Mouse (Mus musculus): ENCODE results near the gene Rrp7a. TPM values are rescaled to one million over a fixed set of nuclear protein-coding genes. Genes with fewer than 3 reads are reported as not detected.
"Not testable (repeated sequence)": the region's sequence is repeated elsewhere in the genome, so short reads cannot be mapped to it uniquely, and the experiment has no call there.

Rrp7a gene
- polyA plus RNA-seq, 1 experiment: 3.3 TPM

GRCm38 (mm10) chr15:83149196-83150072 is 26.8 kb upstream of the Rrp7a start, which contains the start of gene Poldip3:
Gene Poldip3 (minus strand): TSS chr15:83149384.
- Histone ChIP-seq H3K9me3 (ENCODE audit: control insufficient read depth, low read length) (no peaks in the 10 kb centered on the region), H3K4me3 (replicated peaks) (peak within 1 kb of the TSS; percentile 97), H3K27me3 (ENCODE audit: control insufficient read depth) (no peaks in the 10 kb centered on the region), H3K36me3 (ENCODE audit: control insufficient read depth) (peaks cover 67% of the 10 kb centered on the region), H3K4me1 (ENCODE audit: control insufficient read depth) (peaks cover 52% of the 10 kb centered on the region)
- no peak for TF ChIP-seq GATA1 (IDR thresholded peaks at IDR 0.05; ENCODE audit: low read length)
- no peak for TF ChIP-seq TAL1 (IDR thresholded peaks at IDR 0.05; ENCODE audit: low read length)

- H3K27me3 ChIP-seq (ENCODE audit: control insufficient read depth): no peaks in the 10 kb centered on the region
- peaks cover 53% of the 10 kb centered on the region for H3K4me1 ChIP-seq (ENCODE audit: control insufficient read depth)
- TF ChIP-seq TAL1 (IDR thresholded peaks at IDR 0.05; ENCODE audit: low read length) (no peak), GATA1 (IDR thresholded peaks at IDR 0.05; ENCODE audit: low read length) (no peak)
- H3K4me3 ChIP-seq (replicated peaks): peak overlapping the region; percentile 97
- peaks cover 66% of the 10 kb centered on the region for H3K36me3 ChIP-seq (ENCODE audit: control insufficient read depth)
- no peaks in the 10 kb centered on the region for H3K9me3 ChIP-seq (ENCODE audit: control insufficient read depth, low read length)
Observed at GRCm38 (mm10) chr15:83148801-83149195, 26.2 kb upstream of the Rrp7a start.

- TF ChIP-seq TAL1 (IDR thresholded peaks at IDR 0.05; ENCODE audit: low read length): no peak
- no peak for TF ChIP-seq GATA1 (IDR thresholded peaks at IDR 0.05; ENCODE audit: low read length)
- Histone ChIP-seq H3K4me3 (replicated peaks) (peak overlapping the region; percentile 97), H3K27me3 (ENCODE audit: control insufficient read depth) (no peaks in the 10 kb centered on the region), H3K9me3 (ENCODE audit: control insufficient read depth, low read length) (no peaks in the 10 kb centered on the region), H3K4me1 (ENCODE audit: control insufficient read depth) (peaks cover 51% of the 10 kb centered on the region), H3K36me3 (ENCODE audit: control insufficient read depth) (peaks cover 65% of the 10 kb centered on the region)
Observed at GRCm38 (mm10) chr15:83148395-83148794, 25.8 kb upstream of the Rrp7a start.

GRCm38 (mm10) chr15:83145541-83145940 is 22.9 kb upstream of the Rrp7a start:
- H3K4me1 ChIP-seq (ENCODE audit: control insufficient read depth): peaks cover 49% of the 10 kb centered on the region
- H3K27me3 ChIP-seq (ENCODE audit: control insufficient read depth): no peaks in the 10 kb centered on the region
- H3K4me3 ChIP-seq (replicated peaks): no peak overlapping the region
- H3K36me3 ChIP-seq (ENCODE audit: control insufficient read depth): peaks cover 70% of the 10 kb centered on the region
- H3K9me3 ChIP-seq (ENCODE audit: control insufficient read depth, low read length): no peaks in the 10 kb centered on the region
- no peak for TF ChIP-seq TAL1 (IDR thresholded peaks at IDR 0.05; ENCODE audit: low read length)
- TF ChIP-seq GATA1 (IDR thresholded peaks at IDR 0.05; ENCODE audit: low read length): no peak

DNA sequence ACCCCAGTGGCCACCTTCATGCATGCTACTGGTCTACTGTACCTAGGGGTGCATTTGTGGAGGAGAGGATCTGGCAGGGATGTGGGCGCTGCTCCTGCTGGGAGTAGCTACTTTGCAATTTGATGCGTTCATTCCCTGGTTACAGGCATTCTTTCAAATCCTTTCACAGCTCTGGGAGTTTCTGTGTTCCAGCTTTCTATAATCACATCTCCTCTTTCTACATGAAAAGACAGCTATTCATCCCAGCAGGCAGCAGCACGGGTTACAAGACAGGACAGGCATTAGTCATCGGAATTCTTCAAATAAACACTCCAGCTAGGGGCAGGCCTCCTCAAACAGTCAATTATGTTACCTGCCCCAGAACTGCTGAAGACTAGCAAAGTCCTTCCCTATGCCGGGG is 20.3 kb upstream of the Rrp7a start:
- Histone ChIP-seq H3K4me3 (replicated peaks) (no peak overlapping the region), H3K9me3 (ENCODE audit: control insufficient read depth, low read length) (no peaks in the 10 kb centered on the region), H3K4me1 (ENCODE audit: control insufficient read depth) (peaks cover 40% of the 10 kb centered on the region), H3K27me3 (ENCODE audit: control insufficient read depth) (no peaks in the 10 kb centered on the region), H3K36me3 (ENCODE audit: control insufficient read depth) (peaks cover 87% of the 10 kb centered on the region)
- TF ChIP-seq TAL1 (IDR thresholded peaks at IDR 0.05; ENCODE audit: low read length): no peak
- no peak for TF ChIP-seq GATA1 (IDR thresholded peaks at IDR 0.05; ENCODE audit: low read length)

GRCm38 (mm10) chr15:83135654-83136053 is 13.1 kb upstream of the Rrp7a start:
- TF ChIP-seq GATA1 (IDR thresholded peaks at IDR 0.05; ENCODE audit: low read length): no peak
- no peak for TF ChIP-seq TAL1 (IDR thresholded peaks at IDR 0.05; ENCODE audit: low read length)
- H3K4me3 ChIP-seq (replicated peaks): no peak overlapping the region
- no peaks in the 10 kb centered on the region for H3K9me3 ChIP-seq (ENCODE audit: control insufficient read depth, low read length)
- peaks cover 2% of the 10 kb centered on the region for H3K4me1 ChIP-seq (ENCODE audit: control insufficient read depth)
- H3K36me3 ChIP-seq (ENCODE audit: control insufficient read depth): peaks cover 93% of the 10 kb centered on the region
- H3K27me3 ChIP-seq (ENCODE audit: control insufficient read depth): no peaks in the 10 kb centered on the region

DNA sequence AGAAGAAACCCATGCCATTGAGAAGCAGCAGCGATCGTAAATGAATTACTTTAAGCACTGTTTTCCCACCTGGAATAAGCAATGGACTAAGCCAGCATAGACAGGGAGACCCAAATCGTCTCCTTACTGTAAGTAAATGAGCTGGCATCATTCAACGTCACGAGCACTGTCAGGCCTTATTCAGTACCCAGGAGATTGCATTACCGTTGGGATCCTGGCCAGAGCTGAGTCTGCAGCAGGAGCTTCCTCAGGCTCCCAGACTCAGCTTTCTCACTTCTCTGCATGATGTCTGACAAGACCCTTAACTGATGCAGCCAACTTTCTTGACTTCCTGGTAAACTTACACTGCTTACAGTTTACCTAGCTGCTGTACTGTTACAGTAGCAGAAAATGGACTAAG is 12.1 kb upstream of the Rrp7a start:
- Histone ChIP-seq H3K36me3 (ENCODE audit: control insufficient read depth) (peaks cover 97% of the 10 kb centered on the region), H3K27me3 (ENCODE audit: control insufficient read depth) (no peaks in the 10 kb centered on the region), H3K4me1 (ENCODE audit: control insufficient read depth) (no peaks in the 10 kb centered on the region)

GRCm38 (mm10) chr15:83129530-83130231 is 7.1 kb upstream of the Rrp7a start:
- Histone ChIP-seq H3K9me3 (ENCODE audit: control insufficient read depth, low read length) (no peaks in the 10 kb centered on the region), H3K27me3 (ENCODE audit: control insufficient read depth) (no peaks in the 10 kb centered on the region), H3K36me3 (ENCODE audit: control insufficient read depth) (peaks cover 96% of the 10 kb centered on the region), H3K4me1 (ENCODE audit: control insufficient read depth) (no peaks in the 10 kb centered on the region), H3K4me3 (replicated peaks) (no peak overlapping the region)
- TF ChIP-seq GATA1 (IDR thresholded peaks at IDR 0.05; ENCODE audit: low read length) (no peak), TAL1 (IDR thresholded peaks at IDR 0.05; ENCODE audit: low read length) (no peak)

More for the DNA sequence above, 12.1 kb upstream of the Rrp7a start:
- H3K4me3 ChIP-seq (replicated peaks): no peak overlapping the region
- H3K9me3 ChIP-seq (ENCODE audit: control insufficient read depth, low read length): no peaks in the 10 kb centered on the region
- TF ChIP-seq GATA1 (IDR thresholded peaks at IDR 0.05; ENCODE audit: low read length) (no peak), TAL1 (IDR thresholded peaks at IDR 0.05; ENCODE audit: low read length) (no peak)

DNA sequence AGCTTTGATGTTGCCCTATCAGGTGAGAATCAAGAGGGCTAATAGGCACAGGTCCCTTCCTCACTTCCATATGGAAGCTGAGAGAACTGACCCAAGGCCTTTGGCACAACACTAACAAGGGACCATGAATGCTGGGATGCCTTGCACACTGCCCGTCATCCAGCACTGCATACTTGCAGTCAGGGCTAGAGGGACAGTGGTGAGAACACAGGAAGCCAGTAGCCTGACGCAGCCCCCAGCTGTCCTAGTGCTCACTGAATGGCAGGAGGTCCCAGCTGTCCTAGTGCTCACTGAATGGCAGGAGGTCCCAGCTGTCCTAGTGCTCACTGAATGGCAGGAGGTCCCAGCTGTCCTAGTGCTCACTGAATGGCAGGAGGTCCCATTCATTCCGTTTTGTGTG is 4.4 kb upstream of the Rrp7a start:
- not testable (repeated sequence) for H3K4me1 ChIP-seq (ENCODE audit: control insufficient read depth)
- peaks cover 78% of the 10 kb centered on the region for H3K36me3 ChIP-seq (ENCODE audit: control insufficient read depth)

More for the DNA sequence above, 4.4 kb upstream of the Rrp7a start:
- H3K27me3 ChIP-seq (ENCODE audit: control insufficient read depth); H3K9me3 ChIP-seq (ENCODE audit: control insufficient read depth, low read length); H3K4me3 ChIP-seq (replicated peaks): not testable (repeated sequence)

Data from erythroblast, embryonic 14.5 days (primary cell).